In the genomic region with DNA sequence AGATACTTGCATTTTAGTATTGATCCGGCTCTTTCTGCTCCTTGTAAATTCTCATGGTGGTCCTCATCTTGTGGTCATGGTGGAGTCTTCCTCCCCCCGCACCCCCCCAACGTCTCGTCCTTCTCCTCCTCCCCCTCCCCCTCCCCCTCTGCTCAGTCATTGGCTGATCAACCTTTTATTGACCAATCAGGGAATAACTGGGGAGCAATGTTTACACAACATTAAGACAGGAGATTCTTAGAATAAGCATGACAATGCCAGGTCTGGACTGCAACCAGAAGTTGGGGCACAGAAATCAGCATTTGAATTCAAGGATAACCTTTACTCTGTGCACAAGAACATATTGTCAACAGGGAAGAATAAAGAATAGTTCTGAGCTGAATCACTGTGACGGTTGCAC, we compare ENCODE assay signal across 20 mouse cellular contexts.
DNase-seq lines count a peak whose midpoint lies in the region; ATAC-seq and TF ChIP-seq lines count a peak whose summit lies in the region.
"Had no signal": no experiment of that assay in that cellular context is flagged by ENCODE, and none has a peak within 500 bp of the region (broad histone marks: within the 10 kb centered on the region; RNA-seq: fewer than 3 reads in every experiment).

No protein-coding gene starts in this region.

- ATAC-seq in CD4-positive, CD25-positive, alpha-beta regulatory T cell, adult 4 months = no peak
- no peak for ATAC-seq in forebrain, embryonic 11.5 days (replicated peaks; ENCODE audit: low FRiP score)
- ATAC-seq: forebrain, embryonic 14.5 days; hindbrain, postnatal 0 days had no signal

- no peak overlapping the region for H3K4me3 ChIP-seq in heart, embryonic 10.5 days
- no peak overlapping the region for H3K4me3 ChIP-seq in C2C12 (ENCODE audit: insufficient read depth, poor library complexity, severe bottlenecking)
- no peak overlapping the region for H3K4me3 ChIP-seq in forebrain, embryonic 11.5 days (ENCODE audit: low read depth, low read length)
- H3K4me3 ChIP-seq: hindbrain, embryonic 12.5 days had no signal

- no peaks in the 10 kb centered on the region for H3K79me3 ChIP-seq in C2C12 (ENCODE audit: low read depth)

- no peaks in the 10 kb centered on the region for H3K4me1 ChIP-seq in heart, embryonic 10.5 days
- no peaks in the 10 kb centered on the region for H3K4me1 ChIP-seq in forebrain, embryonic 11.5 days (replicated peaks; ENCODE audit: control insufficient read depth, insufficient read depth, low read length)
- H3K4me1 ChIP-seq: hindbrain, embryonic 12.5 days had no signal

- no peak overlapping the region for H3K27ac ChIP-seq in heart, embryonic 10.5 days
- H3K27ac ChIP-seq in forebrain, embryonic 11.5 days (ENCODE audit: low read depth, low read length) = no peak overlapping the region
- H3K27ac ChIP-seq: gastrocnemius, adult 2 months; hindbrain, embryonic 12.5 days; hindbrain, postnatal 0 days had no signal

- no peaks in the 10 kb centered on the region for H3K79me2 ChIP-seq in C2C12 (ENCODE audit: control insufficient read depth, insufficient read depth)

- no peak overlapping the region for H3K4me2 ChIP-seq in forebrain, embryonic 11.5 days (ENCODE audit: low read depth, low read length, severe bottlenecking)
- H3K4me2 ChIP-seq: hindbrain, embryonic 12.5 days had no signal

- H3ac ChIP-seq in C2C12 (ENCODE audit: control insufficient read depth, insufficient read length, low read depth) = no peak overlapping the region

- no peaks in the 10 kb centered on the region for H3K9me3 ChIP-seq in heart, embryonic 10.5 days
- no peaks in the 10 kb centered on the region for H3K9me3 ChIP-seq in forebrain, embryonic 11.5 days (ENCODE audit: control insufficient read depth, low read length)
- H3K9me3 ChIP-seq: hindbrain, embryonic 12.5 days had no signal

- no peaks in the 10 kb centered on the region for H3K36me3 ChIP-seq in heart, embryonic 10.5 days
- H3K36me3 ChIP-seq in C2C12 (ENCODE audit: control insufficient read depth, insufficient read depth) = no peaks in the 10 kb centered on the region
- H3K36me3 ChIP-seq in forebrain, embryonic 11.5 days (ENCODE audit: control insufficient read depth, insufficient read depth, low read length) = no peaks in the 10 kb centered on the region
- H3K36me3 ChIP-seq: hindbrain, embryonic 12.5 days had no signal

- 63% methylated on average over 5 of the region's 5 CpGs for WGBS in heart, embryonic 10.5 days
- 45% methylated on average over 5 of the region's 5 CpGs for WGBS in forebrain, embryonic 11.5 days

- no peaks in the 10 kb centered on the region for H3K27me3 ChIP-seq in heart, embryonic 10.5 days (ENCODE audit: insufficient read depth, poor library complexity, severe bottlenecking)
- H3K27me3 ChIP-seq in C2C12 (ENCODE audit: control insufficient read depth, insufficient read depth, insufficient read length) = no peaks in the 10 kb centered on the region
- H3K27me3 ChIP-seq in forebrain, embryonic 11.5 days (ENCODE audit: control insufficient read depth, insufficient read depth, low read length) = no peaks in the 10 kb centered on the region
- H3K27me3 ChIP-seq: hindbrain, embryonic 12.5 days had no signal

- no peak for TF ChIP-seq POLR2A in brain, embryonic 14.5 days (IDR thresholded peaks at IDR 0.05; ENCODE audit: borderline replicate concordance, extremely low read depth, insufficient read depth, insufficient read length, poor library complexity, severe bottlenecking)

- TF ChIP-seq CTCF in C2C12 (IDR thresholded peaks at IDR 0.05; ENCODE audit: control insufficient read depth, insufficient read depth, insufficient read length) = no peak
- TF ChIP-seq CTCF in brain, embryonic 14.5 days (IDR thresholded peaks at IDR 0.05; ENCODE audit: borderline replicate concordance, extremely low read depth, insufficient read depth, insufficient read length) = no peak

- no peak overlapping the region for H3K9ac ChIP-seq in forebrain, embryonic 11.5 days (ENCODE audit: low read length)
- H3K9ac ChIP-seq: hindbrain, embryonic 12.5 days had no signal

- DNase-seq in heart, adult 11 months = peak; percentile 1
- no peak for DNase-seq in heart, embryonic 10.5 days (ENCODE audit: low spot score)
- DNase-seq in ES-CJ7 (ENCODE audit: low read depth, low spot score) = peak; percentile 77
- DNase-seq in brain, embryonic 14.5 days (ENCODE audit: low read depth) = peak; percentile 8
- DNase-seq in cerebellum, adult 8-10 months = no peak
- DNase-seq in forebrain, embryonic 11.5 days (ENCODE audit: low spot score) = no peak
- DNase-seq: adrenal gland, postnatal 10 days; cerebellum, adult 11-12 months; cerebellum, adult 9-11 months; cerebellum, postnatal 36 days; gastrocnemius, adult 2 months; gastrocnemius, postnatal 25 days; heart, postnatal 10 days; heart, postnatal 4 days; kidney, adult 11 months had no signal

TF ChIP-seq in C2C12, 6 proteins besides CTCF, POLR2A, EP300 and RAD21:
- peak; percentile 65 for TF ChIP-seq CEBPB (IDR thresholded peaks at IDR 0.05; ENCODE audit: low read depth)
- TF ChIP-seq USF1 (IDR thresholded peaks at IDR 0.05; ENCODE audit: low read depth) = no peak
- no peak for TF ChIP-seq FOSL1 (IDR thresholded peaks at IDR 0.05; ENCODE audit: insufficient read depth, low read length, poor library complexity, severe bottlenecking)
- TF ChIP-seq MYOG (IDR thresholded peaks at IDR 0.05; ENCODE audit: control insufficient read depth, extremely low read depth, insufficient read length) = no peak
- no peak for TF ChIP-seq MAX (IDR thresholded peaks at IDR 0.05)
- no peak for TF ChIP-seq MYOD1 (IDR thresholded peaks at IDR 0.05; ENCODE audit: control insufficient read depth, insufficient read length, low read depth)

Comparison
In these comparisons a context has a peak if more than half of its experiments do, and no peak if none do; other contexts are left out.
1. DNase-seq: peak in heart, adult 11 months (single experiment), ES-CJ7 (single experiment) and brain, embryonic 14.5 days (single experiment); none in heart, embryonic 10.5 days (single experiment), cerebellum, adult 8-10 months (single experiment) and forebrain, embryonic 11.5 days (single experiment).